Mouse (Mus musculus) adrenal gland, postnatal 14 days (tissue): ENCODE measurements at regions not wholly inside any gene's neighbourhood (a gene's known extent, or its start where the extent isn't known, plus 50 kb on each side); places are given as distances from the start of the nearest gene placed in this dataset.

Experiments
- DNase-seq: peaks from one replicate; pipeline ENCODE4 v3.0.0; 2021; ENCODE audit warnings: mixed read lengths

- DNase-seq, result no peak
Observed at GRCm38 (mm10) chr2:173455216-173455615, 67.2 kb upstream of the 1700021F07Rik start.

- DNase-seq, result no peak
Observed at GRCm38 (mm10) chr2:173456083-173456482, 66.3 kb upstream of the 1700021F07Rik start.

GRCm38 (mm10) chr2:173456924-173457623 lies 65.3 kb upstream of the 1700021F07Rik start:
- peak; percentile 66 for DNase-seq

- no peak for DNase-seq
Observed at GRCm38 (mm10) chr2:173457624-173458320, 64.6 kb upstream of the 1700021F07Rik start.

- DNase-seq, result no peak
Observed at GRCm38 (mm10) chr2:173458861-173459260, 63.5 kb upstream of the 1700021F07Rik start.

GRCm38 (mm10) chr2:173463313-173463712 lies 59.1 kb upstream of the 1700021F07Rik start:
- DNase-seq, result no peak

GRCm38 (mm10) chr2:173464562-173464961 lies 57.8 kb upstream of the 1700021F07Rik start:
- no peak for DNase-seq

GRCm38 (mm10) chr2:173465006-173465620 lies 57.3 kb upstream of the 1700021F07Rik start:
- DNase-seq, result no peak

- DNase-seq, result no peak
Observed at GRCm38 (mm10) chr2:173468136-173468535, 54.2 kb upstream of the 1700021F07Rik start.

- DNase-seq, result no peak
Observed at GRCm38 (mm10) chr2:173469756-173470155, 52.6 kb upstream of the 1700021F07Rik start.
